Mouse (Mus musculus) thymus, adult 2 months (tissue): ENCODE data around the gene Cacnb1.

Experiments used
- CTCF ChIP-seq: fragments of 200-500 bp; IDR thresholded peaks from 2 replicates; pipeline ENCODE4 v1.5.1; 2012; ENCODE audit warnings: mild to moderate bottlenecking, control low read depth, low read length, moderate library complexity, borderline replicate concordance; ENCODE audit not compliant: control insufficient read depth, poor library complexity, insufficient read depth; ENCODE audit errors: extremely low read depth
- POLR2A ChIP-seq: fragments of 200-500 bp; IDR thresholded peaks from 2 replicates; pipeline ENCODE4 v1.6.1; 2012; ENCODE audit warnings: mild to moderate bottlenecking, low read length, control low read depth, moderate library complexity; ENCODE audit not compliant: control insufficient read depth, poor library complexity, insufficient read depth; ENCODE audit errors: extremely low read depth

DNA sequence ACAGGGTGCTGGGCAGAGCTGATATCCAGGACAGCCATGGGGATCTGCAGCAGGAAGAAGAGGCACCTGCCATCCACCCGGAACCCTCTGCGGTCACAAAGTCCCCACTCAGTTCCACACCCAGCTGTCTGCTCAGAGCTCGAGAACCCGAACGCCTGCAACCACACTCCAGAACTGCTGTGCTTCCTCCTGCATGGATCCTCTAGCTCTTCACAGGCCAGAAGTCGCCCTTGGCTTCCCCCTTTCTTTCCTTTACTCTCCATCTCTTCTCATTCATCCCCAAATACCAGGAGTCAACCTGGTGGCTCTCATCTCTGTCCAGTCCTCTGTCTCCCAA is 68.9 kb downstream of the Cacnb1 start:
- no peak for TF ChIP-seq POLR2A
- no peak for TF ChIP-seq CTCF
